Mouse (Mus musculus): ENCODE data around the gene Ep400.
A peak's percentile ranks its signal among the peaks of the same experiment; 100 is the strongest.

DNA sequence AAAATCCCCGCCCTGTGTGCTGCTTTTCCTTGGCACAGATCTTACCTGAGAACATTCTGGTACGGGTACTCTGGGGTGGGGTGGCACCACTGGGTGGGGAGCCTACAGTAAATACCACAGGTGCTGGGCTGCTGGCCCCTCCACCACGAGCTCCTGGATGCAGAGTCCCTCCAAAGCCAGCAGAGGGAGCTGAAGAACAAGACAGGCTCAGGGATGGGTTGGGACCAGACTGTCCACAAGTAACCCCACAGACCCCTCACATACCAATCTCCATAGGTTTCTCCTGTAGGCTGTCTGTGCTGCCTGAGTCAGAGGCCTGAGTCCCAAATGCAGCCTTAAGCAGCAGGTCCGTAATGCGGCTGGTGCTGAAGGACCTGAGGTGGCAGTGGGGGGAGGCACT, 18.2 kb upstream of the Ep400 start:
- TF ChIP-seq CTCF (IDR thresholded peaks at IDR 0.05; ENCODE audit: borderline replicate concordance, extremely low read depth, insufficient read depth, insufficient read length) (peak; percentile 79), POLR2A (IDR thresholded peaks at IDR 0.05; ENCODE audit: borderline replicate concordance, extremely low read depth, insufficient read depth, insufficient read length, poor library complexity, severe bottlenecking) (no peak)

Data from brain, embryonic 14.5 days (tissue).